Mouse (Mus musculus) splenic B cell, adult 2 months (primary cell): ENCODE data around the gene Taar7e.
"Not testable (repeated sequence)": the region's sequence is repeated elsewhere in the genome, so short reads cannot be mapped to it uniquely, and the experiment has no call there.

Experiments
- DNase-seq: peaks from one replicate; pipeline ENCODE4 v3.0.0-alpha.2; 2011; ENCODE audit warnings: low read depth, low spot score
- H3K27me3 ChIP-seq: 2 replicates; pipeline ENCODE4 v1.6.1; 2012; ENCODE audit warnings: mild to moderate bottlenecking, low read length, moderate library complexity, mixed read lengths; ENCODE audit not compliant: control insufficient read depth, poor library complexity, insufficient read depth, severe bottlenecking
- H3K36me3 ChIP-seq: 2 replicates; pipeline ENCODE4 v1.6.1; 2012; ENCODE audit warnings: mild to moderate bottlenecking, low read length, moderate library complexity, mixed read lengths; ENCODE audit not compliant: control insufficient read depth, poor library complexity, insufficient read depth, severe bottlenecking

Gene Taar7e

DNA sequence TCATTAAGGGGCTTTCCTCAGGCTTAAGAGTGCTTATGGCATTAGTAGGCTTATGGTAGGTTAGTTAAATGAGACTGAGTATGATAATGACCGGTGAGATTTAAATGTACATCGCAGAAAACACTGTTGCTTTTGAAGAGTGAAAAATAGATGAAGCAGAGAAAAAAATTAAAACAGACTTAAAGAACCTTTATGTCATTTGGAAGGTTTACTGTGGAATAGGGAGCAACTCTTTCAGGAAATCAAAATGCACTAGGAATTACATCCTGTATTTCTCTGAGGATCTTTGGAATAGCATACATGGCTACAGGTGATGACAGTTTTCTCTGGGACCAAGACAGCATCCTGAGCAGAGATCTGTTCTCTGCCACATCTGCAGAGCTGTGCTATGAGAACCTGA, at the start of gene Taar7e:
TSS of gene Taar7e (plus strand) at position 301 of the 400 bp plus-strand sequence.
- no peak for DNase-seq
- Histone ChIP-seq H3K36me3 (no peaks in the 10 kb centered on the region), H3K27me3 (no peaks in the 10 kb centered on the region)

DNA sequence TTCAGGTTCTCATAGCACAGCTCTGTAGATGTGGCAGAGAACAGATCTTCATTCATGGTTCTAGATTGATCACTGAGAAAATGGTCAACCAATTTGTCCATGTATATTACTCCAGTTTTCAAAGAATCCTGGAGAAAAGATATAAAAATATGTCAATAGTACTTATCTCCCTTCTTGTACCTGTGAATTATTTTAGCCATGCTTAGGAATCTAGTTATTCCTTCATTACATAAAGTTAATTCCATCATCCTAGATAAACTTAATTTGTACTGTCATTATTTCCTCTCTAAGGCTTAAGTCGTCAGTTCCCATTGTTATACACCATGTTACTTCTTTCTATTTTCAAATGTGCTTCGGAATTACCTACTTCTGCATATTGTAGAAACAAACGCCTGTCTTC, 44.0 kb upstream of the Taar7e start, which contains the start of gene Taar7a:
TSS of gene Taar7a (minus strand) at position 101 of the 400 bp plus-strand sequence.
- Histone ChIP-seq H3K36me3 (no peaks in the 10 kb centered on the region), H3K27me3 (no peaks in the 10 kb centered on the region)
- DNase-seq: no peak

DNA sequence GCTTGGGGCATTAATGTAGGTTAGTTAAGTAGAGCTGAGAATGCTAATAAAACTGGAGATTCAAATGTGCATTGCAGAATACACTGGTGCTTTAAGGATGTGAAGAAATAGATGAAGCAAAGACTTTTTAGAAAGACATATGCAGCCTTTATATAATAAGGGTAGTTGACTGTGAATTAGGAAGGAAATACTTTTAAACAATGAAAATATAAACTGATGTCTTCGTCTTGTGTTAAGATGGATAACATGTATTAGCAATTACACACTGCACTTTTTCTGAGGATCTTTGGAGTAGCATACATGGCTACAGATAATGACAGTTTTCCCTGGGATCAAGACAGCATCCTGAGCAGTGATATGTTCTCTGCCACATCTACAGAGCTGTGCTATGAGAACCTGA, 37.8 kb upstream of the Taar7e start, which contains the start of gene Taar7b:
TSS of gene Taar7b (plus strand) at position 301 of the 400 bp plus-strand sequence.
- Histone ChIP-seq H3K36me3 (no peaks in the 10 kb centered on the region), H3K27me3 (no peaks in the 10 kb centered on the region)
- DNase-seq: no peak

DNA sequence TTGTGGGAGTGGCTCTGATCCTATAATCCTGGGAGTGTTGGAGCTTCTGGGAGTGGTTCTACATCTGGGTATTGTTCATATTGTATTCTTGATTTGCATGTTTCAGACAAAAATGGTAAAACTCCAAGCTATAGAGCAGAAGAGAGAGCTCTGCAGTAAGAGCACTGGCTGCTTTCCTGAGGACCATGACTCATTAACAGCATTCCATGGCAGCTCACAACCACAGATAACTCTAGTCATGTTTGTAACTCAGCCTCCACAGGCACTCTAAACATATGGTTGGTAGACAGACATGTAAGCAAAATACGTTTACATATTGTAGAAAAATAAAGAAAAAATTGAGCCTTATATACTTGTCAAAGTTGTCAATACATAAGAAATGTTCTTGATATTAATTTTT, 31.0 kb upstream of the Taar7e start:
- Histone ChIP-seq H3K36me3 (no peaks in the 10 kb centered on the region), H3K27me3 (no peaks in the 10 kb centered on the region)
- no peak for DNase-seq

DNA sequence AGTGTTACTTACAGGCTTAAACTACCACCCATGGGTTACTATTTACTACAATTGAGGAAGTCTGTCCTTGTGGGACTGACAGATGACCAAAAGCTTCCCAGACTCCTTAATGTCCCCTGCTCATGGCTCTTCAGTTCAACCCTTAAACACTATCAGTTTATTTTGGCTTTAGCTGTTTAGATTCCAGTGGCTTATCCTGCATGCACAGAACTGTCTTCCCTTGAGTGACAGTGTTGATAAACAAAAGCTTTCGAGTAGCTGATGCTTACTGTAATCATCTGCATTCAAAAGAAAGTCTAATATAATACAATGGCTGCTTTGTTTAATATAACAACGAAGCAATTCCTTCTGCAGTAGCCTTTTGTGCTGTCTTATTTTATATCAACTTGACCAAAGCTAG, 30.4 kb upstream of the Taar7e start:
- DNase-seq: no peak
- Histone ChIP-seq H3K36me3 (no peaks in the 10 kb centered on the region), H3K27me3 (no peaks in the 10 kb centered on the region)

DNA sequence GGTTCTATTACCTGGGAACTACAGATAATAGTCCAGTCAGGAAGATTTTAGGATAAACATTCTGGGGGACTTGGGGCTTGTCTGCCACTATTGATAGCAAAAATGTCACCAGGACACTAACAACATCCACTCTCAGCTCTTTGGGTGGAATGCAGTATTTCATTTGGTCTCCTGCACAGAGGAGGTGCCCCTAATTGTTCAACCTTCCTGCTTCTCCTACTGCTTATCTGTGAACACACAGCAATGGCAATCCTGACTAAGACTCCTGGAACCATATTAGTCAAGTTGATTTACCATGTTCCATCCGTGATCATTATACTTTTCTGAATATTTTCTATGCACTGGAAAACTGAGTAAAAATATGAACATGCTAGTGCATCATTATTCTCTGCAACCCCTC, 29.3 kb upstream of the Taar7e start:
- H3K36me3 ChIP-seq: no peaks in the 10 kb centered on the region
- DNase-seq: no peak

DNA sequence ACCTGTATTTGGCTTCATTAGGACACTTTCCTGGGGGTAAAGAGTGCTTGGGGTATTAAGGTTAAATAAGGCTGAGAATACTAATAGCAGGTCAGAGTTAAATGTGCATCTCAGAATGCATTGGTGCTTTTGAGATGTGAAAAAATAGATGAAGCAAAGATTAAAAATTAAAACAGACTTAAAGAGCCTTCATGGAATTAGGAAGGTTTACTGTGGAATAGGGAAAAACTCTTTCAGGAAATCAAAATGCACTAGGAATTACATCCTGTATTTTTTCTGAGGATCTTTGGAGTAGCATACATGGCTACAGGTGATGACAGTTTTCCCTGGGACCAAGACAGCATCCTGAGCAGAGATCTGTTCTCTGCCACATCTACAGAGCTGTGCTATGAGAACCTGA, 10.5 kb upstream of the Taar7e start, which contains the start of gene Taar7d:
TSS of gene Taar7d (plus strand) at position 301 of the 400 bp plus-strand sequence.
- no peaks in the 10 kb centered on the region for H3K27me3 ChIP-seq
- no peak for DNase-seq

More for the DNA sequence above, 29.3 kb upstream of the Taar7e start:
- H3K27me3 ChIP-seq: no peaks in the 10 kb centered on the region

DNA sequence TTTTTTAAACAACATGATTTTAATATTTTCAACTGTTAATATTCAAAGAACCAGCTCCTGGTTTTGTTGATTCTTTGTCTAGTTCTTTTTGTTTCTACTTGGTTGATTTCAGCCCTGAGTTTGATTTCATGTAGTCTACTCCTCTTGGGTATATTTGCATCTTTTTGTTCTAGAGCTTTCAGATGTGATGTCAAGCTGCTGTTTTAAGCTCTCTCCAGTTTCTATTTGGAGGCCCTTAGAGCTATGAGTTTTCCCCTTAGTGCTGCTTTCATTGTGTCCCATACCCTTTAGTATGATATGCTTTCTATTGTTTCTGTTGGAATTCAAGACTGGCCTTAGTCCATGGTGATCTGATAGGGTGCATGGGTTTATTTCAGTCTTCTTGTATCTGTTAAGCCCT, 6.1 kb upstream of the Taar7e start:
- Histone ChIP-seq H3K27me3 (no peaks in the 10 kb centered on the region), H3K36me3 (no peaks in the 10 kb centered on the region)
- DNase-seq: no peak

More for the DNA sequence above, 10.5 kb upstream of the Taar7e start, which contains the start of gene Taar7d:
- no peaks in the 10 kb centered on the region for H3K36me3 ChIP-seq

DNA sequence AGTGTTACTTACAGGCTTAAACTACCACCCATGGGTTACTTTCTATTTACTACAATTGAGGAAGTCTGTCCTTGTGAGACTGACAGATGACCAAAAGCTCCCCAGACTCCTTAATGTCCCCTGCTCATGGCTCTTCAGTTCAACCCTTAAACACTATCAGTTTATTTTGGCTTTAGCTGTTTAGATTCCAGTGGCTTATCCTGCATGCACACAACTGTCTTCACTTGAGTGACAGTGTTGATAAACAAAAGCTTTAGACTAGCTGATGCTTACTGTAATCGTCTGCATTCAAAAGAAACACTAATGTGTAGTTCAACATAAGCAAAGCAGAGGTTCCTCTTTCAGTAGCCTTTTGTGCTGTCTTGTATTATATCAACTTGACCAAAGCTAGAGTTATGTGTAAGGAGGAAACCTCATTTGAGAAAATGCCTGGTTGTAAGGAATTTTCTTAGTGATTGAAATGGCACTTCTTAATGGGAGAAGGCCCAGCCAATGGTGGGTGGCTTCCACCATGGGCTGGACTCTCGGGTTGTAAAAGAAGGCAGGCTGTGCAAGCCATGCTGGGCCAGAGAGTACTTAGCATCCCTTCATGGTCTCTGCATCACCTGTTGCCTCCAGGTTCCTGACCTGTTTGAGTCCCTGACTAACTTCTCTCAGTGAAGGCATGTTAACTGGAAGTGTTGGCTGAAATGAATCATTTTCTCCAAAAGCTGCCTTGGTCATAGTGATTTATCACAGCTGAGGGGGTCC, 2.9 kb downstream of the Taar7e start:
- Histone ChIP-seq H3K36me3 (no peaks in the 10 kb centered on the region), H3K27me3 (no peaks in the 10 kb centered on the region)
- DNase-seq: no peak

DNA sequence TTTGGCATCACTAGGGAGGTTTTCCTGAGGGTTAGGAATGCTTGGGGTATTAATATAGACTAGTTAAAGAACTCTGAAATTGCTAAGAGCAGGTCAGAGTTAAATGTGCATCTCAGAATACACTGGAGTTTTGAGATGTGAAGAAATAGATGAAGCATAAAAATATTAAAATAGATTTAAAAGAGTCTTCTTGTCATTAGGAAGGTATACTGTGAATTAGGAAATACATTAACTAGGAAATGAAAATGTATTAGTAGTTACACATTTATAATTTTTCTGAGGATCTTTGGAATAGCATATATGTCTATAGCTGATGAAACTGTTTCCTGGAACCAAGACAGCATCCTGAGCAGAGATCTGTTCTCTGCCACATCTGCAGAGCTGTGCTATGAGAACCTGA, 11.8 kb downstream of the Taar7e start, which contains the start of gene Taar7f:
TSS of gene Taar7f (plus strand) at position 301 of the 400 bp plus-strand sequence.
- no peak for DNase-seq
- Histone ChIP-seq H3K36me3 (no peaks in the 10 kb centered on the region), H3K27me3 (no peaks in the 10 kb centered on the region)

DNA sequence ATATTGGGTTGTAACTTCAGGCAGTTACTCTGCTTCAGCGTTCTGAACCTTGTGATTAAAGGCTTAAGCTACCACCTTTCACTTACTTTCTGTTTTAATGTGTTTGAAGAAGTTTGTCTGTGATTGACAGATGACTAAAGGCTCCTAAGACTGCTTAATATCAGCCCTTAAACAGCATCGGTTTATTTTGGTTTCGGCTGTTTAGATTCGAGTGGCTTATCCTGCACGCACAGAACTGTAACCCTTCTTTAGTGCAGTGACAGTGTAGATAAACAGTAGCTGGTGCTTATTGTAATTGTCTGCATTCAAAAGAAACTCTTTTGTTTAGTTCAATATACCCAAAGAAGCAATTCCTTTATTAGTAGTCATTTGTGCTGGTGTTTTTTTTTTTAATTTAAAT, 14.6 kb downstream of the Taar7e start:
- Histone ChIP-seq H3K36me3 (no peaks in the 10 kb centered on the region), H3K27me3 (no peaks in the 10 kb centered on the region)
- DNase-seq: no peak

DNA sequence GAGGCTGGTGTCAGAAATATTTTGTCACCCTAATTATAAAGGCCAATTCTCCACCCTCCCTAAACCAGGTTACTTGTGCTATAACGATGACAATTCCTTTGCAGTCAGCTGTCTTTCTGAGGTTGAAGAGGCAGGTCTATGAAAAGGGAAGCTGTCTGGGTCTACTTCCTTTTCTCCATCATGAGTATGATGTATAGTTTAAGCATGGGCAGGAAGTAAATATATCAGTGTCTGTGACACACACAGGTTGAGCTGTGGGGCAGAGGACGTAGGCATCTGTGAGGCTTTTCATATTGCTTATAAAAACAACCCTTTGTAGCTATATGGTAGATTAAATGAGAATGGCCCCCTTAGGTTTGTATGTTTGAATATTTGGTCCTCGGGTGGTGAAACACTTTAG, 21.6 kb downstream of the Taar7e start:
- no peaks in the 10 kb centered on the region for H3K36me3 ChIP-seq
- peak; percentile 6 for DNase-seq
- no peaks in the 10 kb centered on the region for H3K27me3 ChIP-seq

DNA sequence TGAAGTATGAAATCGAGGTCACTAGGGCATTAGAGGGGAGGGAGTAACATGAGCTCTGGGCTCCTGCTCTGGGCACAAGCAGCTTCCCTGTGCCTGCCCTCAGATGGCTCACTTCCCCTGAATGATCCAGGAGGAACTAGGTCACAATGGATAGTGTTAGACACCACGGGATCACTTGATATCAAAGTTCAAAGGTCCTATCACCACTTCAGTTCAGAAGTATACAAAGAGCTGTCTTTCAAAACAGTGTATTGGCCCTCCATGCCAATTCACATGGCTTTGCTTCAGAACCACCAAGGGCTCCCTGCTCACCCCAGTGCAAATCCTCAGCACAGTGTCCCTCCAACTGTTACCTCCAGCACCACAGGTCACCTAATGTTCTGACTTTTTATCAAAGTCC, 37.3 kb downstream of the Taar7e start:
- H3K36me3 ChIP-seq, DNase-seq, H3K27me3 ChIP-seq: not testable (repeated sequence)

DNA sequence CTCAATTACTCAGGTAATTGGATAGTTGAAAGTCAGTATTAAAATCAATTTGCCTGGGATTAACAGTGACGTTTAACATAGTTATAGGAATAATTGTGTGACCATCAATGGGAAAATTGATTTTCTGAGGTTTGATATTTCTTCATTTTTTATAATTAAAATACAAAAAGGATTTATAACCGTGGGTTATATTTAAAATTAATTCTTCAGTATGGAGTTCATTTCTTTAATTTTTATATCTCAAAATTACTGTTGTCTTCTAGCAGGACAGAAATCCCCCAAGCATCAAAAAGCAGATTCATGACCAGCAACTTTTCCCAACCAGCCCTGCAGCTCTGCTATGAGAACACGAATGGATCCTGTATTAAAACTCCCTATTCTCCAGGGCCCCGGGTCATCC, 38.8 kb downstream of the Taar7e start, which contains the start of gene Taar8a:
TSS of gene Taar8a (plus strand) at position 301 of the 400 bp plus-strand sequence.
- not testable (repeated sequence) for DNase-seq, H3K36me3 ChIP-seq, H3K27me3 ChIP-seq

DNA sequence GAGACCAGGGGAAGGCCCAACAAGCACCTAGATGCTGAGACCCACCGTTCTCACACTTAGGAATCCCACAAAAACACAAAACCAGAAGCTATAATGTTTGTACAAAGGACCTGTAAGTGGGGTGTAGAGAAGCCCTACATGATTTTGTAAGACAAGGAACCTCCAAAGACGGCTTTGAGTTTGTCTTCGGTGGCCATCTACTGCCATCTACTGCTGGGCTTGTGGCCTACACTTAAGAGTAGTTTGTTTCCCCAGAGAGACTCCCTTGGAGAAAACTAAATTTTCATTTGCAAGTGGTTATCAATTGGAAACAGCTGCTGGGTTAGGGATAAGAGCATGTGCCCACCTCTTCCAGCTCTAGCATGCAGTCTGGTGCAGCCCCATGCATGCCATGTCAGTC, 42.8 kb downstream of the Taar7e start:
- H3K36me3 ChIP-seq: no peaks in the 10 kb centered on the region
- no peaks in the 10 kb centered on the region for H3K27me3 ChIP-seq
- peak; percentile 24 for DNase-seq
